Mouse (Mus musculus) kidney, postnatal 25 days (tissue): ENCODE measurements around the gene Magi1.

Experiments used
- DNase-seq, 2 experiments: peaks; one replicate each; pipeline ENCODE4 v3.0.0; 2021; ENCODE audit warnings: mixed read lengths in 2 of 2

The Magi1 gene

DNA sequence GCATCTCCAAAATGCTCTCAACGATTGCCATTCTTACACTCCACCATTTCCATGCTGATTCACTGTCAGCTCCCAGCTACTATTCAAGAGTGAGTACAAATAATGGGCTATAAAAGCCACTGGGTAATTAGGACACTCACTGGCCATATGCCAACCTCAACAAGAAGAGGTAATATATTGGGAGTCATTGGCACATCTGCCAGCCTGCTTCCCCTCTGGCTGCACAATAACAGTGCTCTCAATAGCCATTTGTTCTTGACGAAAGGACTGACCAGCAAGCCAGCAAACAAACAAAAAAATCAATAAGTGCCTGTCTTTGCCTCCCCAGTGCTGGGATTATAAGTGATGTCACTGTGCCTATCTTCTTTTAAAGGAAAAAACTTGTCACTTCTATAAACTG, 326.5 kb downstream of the Magi1 start:
- DNase-seq: no peak

DNA sequence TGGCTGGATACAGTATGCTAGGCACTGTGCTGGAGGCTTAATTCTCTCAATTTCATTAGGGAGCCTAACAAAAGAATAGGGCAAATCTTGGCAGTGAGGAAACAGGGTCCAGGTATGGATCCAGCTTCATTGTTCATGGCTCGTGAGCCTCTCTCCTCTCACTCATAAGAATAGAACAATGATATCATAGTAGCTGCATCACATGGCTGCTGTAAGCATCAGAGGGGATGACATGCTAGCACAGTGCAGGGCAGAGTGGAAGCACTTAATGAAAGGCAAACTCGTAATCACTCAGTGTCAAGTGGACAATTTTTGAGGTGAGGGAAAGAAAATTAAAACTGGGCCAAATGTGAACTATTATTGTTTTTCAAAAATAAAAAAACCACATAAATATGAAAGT, 337.1 kb downstream of the Magi1 start:
- no peak for DNase-seq

DNA sequence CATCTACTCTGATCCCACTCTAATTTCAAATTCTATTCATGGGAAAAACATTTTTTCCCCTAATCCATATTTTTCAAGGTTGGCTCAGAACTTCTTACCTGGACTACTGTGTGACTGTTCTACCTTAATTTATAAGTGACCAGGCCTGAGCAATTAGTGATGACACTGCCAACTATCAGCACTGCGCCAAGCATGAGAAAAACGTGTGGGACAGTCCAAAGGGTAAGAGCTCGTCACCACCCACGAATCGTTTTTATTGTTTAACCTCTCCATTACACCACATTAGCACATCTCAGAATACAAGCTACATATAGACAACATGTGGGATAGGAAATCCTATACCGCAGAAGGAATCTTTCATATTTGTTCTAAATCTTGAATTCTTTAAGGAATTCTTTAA, 347.4 kb downstream of the Magi1 start:
- DNase-seq: no peak

DNA sequence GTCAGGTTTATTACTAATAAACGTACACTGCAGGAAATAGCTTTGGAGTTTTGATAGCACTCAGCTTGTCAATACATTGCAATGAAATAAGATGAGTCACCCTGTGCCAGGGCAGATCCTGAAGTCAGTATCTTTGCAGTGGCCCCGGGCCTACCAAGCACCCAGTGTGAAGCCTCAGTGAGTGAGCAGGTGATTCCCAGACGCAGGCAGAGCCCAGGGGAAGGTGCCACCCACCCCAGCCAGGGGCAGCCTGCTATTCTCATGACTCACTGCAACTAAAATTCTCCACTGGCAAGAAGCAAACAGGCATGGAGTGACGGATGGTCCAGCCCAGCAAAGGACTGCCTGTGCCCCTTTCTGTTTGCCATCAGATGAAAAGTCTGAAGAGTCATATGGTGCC, 347.9 kb downstream of the Magi1 start:
- no peak for DNase-seq

DNA sequence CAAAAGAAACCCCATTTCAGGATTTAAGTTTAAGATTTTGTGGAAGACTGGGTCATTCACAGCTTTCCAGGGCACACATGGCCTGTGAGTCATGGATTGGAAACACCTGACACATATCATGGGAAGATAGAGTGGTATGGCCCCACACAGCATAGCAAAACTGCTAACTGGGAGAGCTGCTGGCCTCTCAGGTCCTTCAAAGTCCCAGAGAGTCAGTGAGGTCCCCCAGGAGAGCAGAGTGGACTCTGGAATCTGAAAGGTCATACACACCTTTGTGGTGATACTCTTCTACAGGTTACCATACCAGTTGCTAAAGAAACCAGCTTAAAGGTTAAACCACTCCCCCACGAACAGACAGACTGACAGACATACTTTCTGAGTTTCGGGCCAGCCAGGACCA, 349.0 kb downstream of the Magi1 start:
- no peak for DNase-seq

DNA sequence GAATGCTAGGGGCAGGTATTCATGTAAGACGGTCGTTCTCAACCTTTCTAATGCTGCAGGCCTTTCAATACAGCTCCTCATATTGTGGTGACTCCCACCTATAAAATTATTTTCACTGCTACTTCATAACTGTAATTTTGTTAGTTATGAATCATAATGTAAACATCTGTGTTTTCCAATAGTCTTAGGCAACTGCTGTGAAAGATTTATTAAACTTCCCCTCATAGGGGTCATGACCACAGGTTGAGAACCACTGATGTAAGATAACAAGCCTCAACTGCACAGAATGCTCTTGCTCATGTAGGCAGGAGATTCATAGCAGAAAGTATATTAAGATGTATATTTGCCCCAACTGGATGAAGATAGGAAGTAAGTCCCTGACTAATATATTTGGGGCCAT, 359.1 kb downstream of the Magi1 start:
- DNase-seq: no peak

DNA sequence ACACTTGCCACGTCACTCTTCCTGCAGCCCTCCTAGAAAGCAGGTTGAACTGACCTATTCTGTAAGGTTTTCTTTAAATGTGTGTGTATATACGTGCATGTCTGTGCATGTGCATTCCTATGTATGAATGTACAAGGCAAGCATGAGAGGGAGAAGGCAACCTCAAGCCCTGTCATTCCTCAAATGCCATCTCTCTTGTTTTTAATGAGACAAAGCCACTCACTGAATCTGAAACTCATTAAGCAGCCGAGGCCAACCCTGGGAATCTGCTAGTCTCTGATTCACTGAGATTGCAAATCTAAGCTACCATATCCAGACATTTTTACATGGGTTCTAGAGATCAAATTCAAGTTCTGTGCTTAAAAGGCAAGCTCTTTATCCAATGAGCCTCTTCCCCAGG, 359.7 kb downstream of the Magi1 start:
- no peak for DNase-seq

DNA sequence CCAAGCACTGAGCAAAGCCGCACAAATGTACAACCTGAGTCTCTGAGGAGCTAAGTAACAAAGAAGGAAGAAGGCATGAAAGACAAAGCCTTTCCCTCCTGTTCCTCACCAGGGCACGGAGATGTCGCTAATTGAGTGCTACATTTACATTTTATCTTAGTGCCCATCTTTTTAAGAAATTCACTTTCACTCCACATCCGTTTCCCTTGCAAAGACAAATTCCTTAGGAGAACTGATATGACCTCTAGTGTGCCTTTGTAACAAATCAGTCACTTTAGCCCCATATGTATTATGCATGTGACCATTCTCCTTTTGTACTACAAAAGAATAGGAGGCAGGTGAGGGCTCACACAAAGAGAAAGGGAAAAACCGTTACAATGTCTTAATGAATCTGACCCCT, 360.4 kb downstream of the Magi1 start:
- no peak for DNase-seq

DNA sequence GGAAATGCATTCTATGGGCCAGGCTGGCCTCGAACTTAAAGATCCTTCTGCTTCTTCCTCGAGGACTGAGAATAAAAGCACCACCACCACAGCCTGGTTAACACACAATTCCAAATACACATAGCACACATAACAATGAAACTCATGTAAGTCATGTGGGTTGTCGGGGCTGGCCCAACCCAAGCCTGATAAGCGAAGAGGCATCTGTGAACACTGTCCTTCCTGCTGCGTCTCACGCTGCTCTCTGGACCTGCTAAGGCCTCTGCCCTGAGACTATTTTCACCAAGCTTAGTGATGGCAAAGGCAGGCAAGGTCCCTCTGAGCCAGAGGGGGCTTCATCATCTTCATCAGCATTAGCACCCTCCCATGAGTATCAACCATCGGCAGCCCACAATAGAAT, 360.8 kb downstream of the Magi1 start:
- no peak for DNase-seq

DNA sequence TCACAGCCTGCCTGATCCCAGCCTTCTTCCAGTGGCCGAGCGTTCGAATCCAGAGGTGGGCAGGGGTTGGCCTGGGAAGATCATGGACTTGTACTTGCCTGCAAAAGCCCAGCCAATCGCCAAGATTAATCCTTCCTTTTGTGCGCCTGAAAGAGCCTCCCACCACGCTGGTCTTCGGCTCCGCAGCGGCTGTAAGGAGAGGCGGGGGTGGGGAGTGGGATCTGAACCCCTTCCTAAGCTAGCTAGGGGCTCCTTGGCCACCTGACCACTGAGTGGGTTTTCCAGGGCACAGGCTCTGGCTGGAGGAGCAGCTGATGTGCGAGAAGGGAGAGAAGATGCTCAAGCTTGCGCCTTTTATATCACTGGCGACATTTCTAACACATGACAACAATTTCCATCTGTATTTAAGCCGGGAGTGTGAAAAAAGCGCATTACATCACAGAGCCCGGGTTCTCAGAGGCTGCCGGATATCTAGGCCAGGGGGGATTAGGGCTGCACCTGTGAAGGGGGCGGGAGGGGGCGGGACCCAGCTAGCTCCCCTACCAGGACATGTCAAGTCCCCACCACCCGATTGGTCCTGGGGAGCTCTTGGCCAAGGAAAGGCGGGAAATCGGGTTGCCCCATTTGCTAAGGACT, 370.4 kb downstream of the Magi1 start:
- DNase-seq: no peak

DNA sequence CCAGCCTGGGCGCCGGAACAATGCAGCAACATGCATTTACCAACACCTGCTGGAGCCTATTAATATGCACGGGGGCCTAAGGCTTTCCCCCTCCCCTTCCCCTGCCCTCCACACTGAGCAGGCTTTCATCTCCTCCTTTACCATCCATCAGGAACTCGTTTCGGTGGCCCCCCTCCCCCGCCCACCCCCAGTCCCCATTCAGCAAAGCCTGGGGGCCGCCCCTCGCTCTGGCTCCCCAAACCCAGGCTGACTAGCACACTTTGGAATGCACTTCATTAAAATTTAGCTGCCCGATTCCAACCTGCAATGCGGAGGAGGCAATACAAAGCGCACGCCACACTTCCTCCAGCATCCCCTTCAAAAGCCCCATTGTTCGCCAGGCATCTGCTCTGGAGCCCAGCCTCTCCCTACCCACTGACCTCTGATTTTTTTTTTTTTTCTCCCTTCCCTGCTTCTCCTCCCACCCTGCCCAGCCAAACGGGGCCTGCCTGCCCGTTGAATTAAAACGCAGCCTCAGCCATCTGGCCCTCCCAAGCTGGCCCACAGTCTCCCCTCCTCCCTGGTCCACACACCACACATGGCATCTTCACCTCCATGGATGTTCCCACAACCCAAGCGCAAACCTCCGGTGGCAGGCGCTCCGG, 371.0 kb downstream of the Magi1 start:
- DNase-seq: no peak

DNA sequence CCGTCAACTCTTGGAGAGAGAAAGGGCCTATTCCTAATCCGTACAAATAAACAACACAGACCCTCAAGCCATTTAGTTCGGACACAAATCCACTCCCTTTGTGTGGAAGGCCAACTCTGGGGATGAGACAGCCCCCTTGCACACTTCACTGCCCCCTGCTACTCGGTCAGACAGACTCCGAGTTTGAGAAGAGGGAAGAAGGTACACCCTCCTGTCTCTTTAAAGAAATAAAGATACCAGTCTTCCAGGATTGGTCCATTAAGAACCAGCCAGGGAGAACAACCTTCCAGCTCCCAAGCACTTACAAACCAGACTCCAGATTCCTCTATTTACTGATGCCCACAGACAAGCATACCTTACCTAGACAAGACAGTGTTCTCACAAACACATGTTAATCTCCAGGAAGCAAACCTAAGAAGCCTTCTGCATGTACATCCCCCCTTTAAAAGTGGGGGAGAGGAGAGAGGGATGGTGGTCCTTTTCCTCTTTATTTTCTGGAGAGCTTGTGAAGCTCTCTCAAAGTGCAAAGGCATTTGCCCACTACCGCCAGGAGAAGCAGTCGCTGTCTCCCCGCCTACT, 371.6 kb downstream of the Magi1 start:
- DNase-seq: no peak

DNA sequence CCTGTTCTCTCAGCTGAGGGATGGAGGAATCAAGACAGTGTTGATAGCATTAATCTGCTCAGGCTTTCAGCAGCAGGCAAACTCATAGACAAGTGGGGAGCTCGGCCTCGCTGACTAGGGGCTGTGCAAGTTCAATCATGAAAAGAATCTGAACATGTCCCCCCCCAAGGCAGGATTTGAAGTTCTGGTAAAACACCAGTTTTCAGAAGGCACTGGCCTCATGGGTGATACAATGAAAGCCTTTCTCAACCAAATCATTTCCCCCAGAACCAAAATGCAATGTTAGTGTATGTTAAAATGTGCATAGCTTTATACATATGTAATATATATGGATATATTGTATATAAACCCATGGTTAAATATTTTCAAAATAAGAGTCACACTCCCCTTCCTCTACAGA, 372.3 kb downstream of the Magi1 start:
- DNase-seq: no peak

DNA sequence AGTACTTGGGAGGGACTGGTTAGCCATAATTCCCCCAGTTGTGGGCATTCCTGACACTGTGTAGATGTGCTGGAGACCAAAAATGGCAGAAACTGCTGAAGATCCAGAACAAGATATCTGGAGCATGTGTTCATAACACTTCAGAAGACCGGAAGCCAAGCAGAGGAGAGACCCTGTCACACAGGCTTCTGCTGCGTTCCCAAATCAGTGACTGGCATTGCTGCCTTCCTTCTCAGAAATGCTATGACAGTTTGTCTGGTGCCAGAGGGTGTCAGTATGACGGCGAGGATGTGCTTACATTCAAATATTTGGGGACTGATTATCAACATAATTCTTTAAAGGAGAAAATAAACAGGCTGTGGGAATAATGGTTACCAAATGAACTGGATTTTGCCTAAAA, 373.7 kb downstream of the Magi1 start:
- no peak for DNase-seq

DNA sequence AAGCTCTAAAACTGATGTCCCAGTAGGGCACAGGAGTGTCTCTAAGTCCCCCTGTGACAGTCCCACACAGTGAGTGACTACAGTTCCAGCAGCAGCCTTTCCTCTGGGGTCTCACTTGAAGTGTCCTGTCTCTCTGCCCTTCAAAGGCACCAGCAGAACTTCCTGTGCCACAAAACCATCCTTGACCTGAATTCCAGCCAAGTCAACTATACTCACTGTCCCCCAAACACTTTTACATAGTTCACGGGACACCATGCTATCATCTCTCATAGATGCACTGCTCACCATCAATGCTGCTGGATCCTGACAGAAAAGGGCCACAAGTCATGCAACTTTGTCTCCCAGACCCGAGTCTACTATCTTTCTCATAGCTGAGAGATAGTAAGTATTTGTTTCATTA, 378.7 kb downstream of the Magi1 start:
- DNase-seq: no peak

DNA sequence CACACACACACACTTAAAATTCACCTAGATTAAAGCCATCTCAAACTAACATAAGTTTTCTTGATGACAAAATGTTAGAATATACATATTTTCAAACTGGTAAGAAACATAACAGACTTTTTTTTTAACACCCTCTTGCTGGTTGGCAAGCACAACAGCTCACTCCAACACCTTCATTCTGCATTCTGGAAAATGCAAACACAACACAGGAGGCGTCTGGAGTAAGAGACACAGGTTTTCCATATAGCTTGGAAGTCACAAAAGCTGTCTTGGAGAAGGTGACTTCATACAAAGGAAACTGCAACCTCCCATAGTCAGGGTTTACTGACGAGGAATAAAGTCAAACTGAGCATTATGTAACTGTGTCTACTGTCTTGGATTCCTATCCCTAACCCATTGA, 381.5 kb downstream of the Magi1 start:
- DNase-seq: no peak

DNA sequence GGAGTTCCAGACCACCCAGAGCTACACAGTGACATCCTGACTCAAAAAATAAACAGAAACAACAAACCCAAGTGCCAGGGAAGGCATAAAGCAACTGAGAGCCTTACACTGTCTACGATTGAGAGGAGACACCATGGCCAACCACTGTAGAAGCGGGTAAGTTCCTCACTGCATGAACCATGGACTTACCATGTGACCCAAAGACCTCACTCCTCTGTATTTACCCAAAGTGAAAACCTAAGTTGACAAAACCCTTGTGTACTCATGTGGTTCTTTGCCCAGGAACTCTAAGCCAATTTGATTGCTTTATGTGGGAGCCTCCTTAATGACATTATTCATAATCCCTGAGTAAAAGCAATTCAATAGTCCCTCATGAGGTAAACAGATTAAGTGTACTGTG, 382.3 kb downstream of the Magi1 start:
- DNase-seq: no peak

DNA sequence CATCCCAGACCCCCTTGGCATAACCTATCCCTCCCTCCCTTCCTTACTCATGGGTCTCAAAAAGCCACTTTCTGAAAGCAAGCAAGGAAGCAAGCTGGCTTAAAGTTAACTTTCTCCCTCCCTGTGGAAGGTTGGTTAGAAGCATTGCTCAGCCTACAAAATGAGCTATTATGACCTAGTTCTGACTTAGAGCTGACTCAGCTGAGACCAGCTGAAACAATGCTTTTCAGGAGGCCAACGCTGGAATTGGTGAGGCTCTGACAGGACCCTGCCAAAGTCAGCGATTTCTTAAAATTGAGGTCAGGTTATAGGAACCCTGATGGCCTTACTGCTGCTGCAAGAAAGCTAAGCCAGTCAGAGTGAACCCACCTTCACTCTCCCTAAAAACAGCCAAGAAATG, 386.2 kb downstream of the Magi1 start:
- DNase-seq: no peak

DNA sequence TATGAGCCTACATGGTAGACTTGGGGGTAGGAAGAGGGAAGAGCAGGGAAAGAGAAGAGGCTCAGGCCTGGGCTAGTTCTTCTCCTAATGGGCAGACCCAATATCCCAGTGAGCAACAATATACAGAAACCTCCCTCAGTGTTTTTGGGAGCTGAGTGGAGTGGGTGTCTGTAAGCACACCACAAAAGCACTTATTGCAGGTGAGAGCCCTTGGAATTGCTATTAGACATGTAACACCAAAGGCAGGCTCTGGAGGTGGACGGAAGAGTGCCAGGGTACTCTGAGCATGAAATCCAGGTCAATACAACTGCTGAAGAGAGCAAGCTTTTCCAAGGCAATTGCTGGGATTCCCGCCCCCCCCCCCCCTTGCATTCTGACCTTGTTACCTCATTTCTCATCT, 388.0 kb downstream of the Magi1 start:
- no peak for DNase-seq

DNA sequence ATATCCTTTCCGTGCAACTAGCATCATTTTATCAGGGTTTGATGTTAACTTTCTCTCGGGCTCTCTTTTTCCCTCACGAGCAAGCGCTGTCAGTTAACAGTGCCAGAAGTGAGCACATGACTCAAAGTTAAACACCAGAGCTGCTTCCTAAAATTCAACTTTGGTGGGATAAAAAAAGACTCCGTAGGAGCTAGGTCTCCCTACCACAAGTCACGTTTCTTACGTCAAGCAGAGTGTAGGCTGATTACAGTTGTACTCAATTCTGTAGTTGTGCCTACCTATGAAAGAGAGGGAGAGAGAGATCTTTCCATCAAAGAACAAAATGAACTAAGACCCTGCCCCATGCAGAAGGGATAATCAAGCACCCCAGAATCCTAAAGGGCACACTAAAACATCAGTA, 389.8 kb downstream of the Magi1 start:
- no peak for DNase-seq

DNA sequence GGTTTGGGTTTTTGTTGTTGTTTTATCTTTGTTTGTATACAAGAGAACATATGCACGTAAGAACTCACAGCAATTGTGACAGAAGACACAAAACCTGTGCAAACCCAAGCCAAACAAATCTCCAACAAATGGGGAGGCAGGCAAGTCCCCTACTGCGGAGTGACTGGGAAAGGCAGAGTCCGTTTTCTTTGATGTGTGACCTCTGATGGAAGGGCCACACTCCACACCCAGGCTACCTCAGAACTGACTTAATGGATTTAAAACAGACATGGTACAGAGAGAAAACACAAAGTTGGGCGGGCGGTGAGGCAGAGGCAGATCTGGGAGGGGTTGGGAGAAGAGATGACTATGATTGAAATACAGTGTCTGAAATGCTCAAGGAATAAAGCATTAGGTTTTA, 390.8 kb downstream of the Magi1 start:
- no peak for DNase-seq

DNA sequence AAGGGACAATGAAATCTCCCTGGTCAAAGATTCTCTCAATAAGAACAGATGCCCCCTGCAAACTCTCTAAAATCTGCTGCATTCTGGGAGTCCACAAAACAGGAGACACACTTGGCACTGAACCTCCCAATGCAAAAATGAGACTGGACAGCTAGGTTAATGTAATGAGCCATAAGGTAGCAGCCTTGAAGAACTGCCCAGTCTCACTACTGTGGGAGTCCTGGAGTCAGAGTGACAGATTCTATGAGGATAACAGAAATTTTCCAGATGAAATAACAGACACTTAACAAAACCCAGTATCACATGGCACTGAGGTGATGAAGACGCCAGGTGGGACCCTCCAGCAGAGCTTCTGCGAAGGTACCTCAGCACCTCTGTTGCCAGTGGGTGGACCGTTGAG, 393.7 kb downstream of the Magi1 start:
- DNase-seq: no peak

DNA sequence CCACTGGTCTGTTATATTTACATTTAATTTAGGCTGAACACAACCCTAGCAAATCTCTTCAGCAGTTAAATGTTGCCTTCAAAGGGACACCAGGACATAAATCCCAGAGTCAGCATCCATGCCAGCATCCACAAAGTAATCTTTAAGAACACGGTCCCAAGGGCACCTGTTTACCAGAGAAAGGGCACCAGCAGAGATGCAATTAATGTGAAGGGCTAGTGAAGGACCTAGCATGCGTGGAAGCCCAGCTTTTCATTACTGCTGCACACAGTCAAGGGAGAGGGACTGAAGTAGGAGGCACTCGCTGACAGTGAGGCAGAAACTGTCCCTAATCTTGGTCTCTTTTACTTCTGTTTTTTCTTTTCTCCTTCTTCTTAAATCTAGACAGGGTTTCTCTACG, 406.4 kb downstream of the Magi1 start:
- no peak for DNase-seq

DNA sequence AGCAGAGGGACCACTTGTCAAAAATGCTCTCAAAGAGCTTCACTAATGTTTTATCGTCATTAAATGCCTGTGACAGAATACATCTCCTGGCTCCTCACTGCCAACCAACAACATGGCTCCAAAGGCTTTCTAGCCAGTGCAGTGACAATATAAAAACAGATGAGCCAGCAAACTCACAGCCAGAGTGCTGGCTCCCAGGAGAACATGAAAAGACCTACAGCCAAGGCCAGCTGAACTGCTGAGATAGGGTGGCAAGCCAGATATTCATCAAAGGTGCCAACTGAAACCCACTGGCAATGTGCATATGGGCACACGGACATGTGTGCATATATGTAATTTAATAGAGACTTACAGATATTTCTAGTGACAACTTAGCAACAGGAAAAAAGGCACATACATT, 408.8 kb downstream of the Magi1 start:
- no peak for DNase-seq

DNA sequence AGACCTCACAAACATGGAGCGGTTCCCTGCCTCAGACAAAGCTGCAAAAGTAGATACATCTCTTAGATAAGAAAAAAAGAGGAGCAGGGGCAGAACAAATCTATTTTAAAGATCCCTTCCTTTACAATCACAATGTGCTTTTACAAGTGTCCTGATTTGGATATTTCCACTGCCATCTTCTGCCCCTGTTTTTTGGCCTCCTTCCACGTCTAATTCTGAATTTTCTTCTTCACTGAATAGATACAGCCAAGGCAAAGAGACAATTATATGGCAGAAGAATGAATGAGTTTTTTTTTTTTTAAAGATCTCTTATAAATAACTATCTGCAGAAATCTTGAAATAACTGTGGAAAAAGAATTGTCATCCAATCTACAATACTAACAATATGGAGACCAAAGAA, 409.3 kb downstream of the Magi1 start:
- no peak for DNase-seq
